Mouse (Mus musculus) lung, postnatal 4 days (tissue): ENCODE measurements at regions not wholly inside any gene's neighbourhood (a gene's known extent, or its start where the extent isn't known, plus 50 kb on each side); places are given as distances from the start of the nearest gene placed in this dataset.
A peak's percentile ranks its signal among the peaks of the same experiment; 100 is the strongest.
"Not testable (repeated sequence)": the region's sequence is repeated elsewhere in the genome, so short reads cannot be mapped to it uniquely, and the experiment has no call there.

ENCODE experiments used
- DNase-seq, 2 experiments: peaks; one replicate each; pipeline ENCODE4 v3.0.0; 2021

GRCm38 (mm10) chr7:111969198-111969887, 54.0 kb upstream of the Usp47 start:
- peak; percentile 49 to 82 for DNase-seq

GRCm38 (mm10) chr7:111968261-111968660, 55.0 kb upstream of the Usp47 start:
- DNase-seq: no peak

GRCm38 (mm10) chr7:111966716-111967115, 56.6 kb upstream of the Usp47 start:
- DNase-seq: no peak

- no peak for DNase-seq
Measured at GRCm38 (mm10) chr7:111963969-111964368, 59.3 kb upstream of the Usp47 start.

DNA sequence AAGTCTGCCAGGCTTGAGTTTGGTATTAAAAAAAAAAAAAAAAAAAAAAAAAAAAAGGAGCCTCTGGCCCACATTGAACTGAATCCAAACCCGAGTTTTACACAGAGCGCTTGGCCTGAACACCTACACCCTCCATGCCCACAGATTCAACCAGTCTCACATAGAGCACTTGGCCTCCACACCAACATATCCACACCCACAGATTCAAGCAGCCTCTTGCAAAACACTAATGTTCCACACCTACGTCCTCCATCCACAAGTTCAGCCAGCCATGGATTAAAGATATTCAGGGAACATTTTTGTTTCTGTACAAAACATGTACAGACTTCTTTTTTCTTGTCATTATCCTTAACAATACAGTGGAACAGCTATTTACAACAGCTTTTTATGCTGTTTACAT, 63.3 kb upstream of the Usp47 start:
- DNase-seq: no peak

DNA sequence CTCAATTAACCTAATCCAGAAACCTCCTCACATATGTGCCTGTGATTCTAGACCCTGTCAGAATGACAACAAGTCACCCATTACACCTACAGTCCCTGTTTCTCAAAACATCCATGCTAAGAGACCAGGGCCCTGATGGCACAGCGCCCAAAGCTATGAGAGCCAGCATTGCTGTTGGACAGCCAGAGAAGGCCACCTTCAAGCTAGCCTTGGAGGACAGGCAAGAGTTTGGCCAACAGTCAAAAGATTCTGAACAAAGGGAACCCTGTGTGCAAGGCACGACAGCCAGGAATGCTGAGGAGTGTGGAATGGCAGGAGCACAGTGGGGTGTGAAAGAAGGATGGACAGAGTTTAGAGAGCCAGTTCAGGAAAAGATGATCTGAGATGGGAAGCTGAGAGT, 66.6 kb upstream of the Usp47 start:
- no peak for DNase-seq

GRCm38 (mm10) chr7:111939631-111940030, 83.7 kb upstream of the Usp47 start:
- no peak for DNase-seq

DNA sequence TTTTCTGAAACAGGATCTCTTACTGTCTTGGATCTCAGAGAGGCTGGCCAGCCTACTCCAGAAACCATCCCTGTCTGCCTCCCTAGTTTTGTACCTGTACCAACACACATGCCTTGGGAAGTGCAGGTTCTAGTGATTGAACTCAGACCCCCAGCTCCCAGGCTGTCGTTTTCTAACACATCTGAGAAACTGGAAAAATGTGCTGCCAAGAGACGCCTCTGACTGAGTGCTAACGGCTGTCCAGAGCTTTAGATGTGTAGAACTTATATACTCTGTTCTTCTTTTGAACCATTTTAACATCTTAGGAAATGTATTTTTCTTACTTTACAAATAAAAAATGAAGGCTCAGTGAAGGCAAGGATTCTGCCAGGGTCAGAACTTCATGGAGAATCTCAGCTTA, 85.8 kb upstream of the Usp47 start:
- no peak for DNase-seq

GRCm38 (mm10) chr7:111937102-111937501, 86.2 kb upstream of the Usp47 start:
- DNase-seq: no peak

DNA sequence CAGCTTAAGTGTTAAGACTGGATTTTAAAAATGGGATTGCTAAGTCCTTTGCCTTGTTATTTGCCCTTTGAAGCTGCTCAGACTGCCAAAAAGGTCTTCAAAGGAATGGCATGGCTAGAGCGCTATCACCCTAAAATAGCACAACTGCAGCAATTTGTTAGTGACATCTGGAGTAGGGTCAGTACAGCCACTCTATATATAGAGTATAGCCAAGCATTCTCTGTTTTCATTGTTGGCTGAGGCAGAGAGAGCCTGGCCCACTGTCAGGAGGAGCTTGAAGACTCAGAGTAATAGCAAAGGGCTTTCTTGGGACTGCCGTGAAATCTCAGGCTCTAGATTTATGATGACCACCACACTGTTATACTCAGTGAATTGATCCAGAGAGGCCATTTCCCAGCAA, 90.6 kb upstream of the Usp47 start:
- DNase-seq: no peak

- DNase-seq: no peak
Measured at GRCm38 (mm10) chr7:111919961-111920360, 103.3 kb upstream of the Usp47 start.

DNA sequence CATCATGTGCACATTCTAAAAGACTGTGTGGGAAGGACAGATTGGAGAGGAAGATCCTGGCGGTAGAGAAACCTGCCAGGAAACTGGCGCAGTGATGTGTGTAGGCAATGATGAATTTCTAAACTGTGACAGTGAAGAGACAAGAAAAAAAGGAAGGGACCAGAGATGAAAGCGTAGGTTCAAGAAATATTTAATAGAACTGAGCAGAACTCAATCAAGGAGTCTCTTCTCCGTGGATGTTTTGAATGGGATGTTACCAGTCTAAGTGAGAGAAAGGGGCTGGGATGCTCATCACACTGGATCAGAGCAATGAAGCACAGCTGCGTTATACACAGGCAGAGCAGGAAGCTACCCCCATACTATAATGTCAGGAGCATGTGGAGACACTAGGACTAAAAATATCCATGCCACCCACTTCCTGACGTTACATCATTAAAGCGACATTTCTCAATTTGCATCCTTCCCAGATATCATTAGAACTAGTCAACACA, 119.5 kb upstream of the Usp47 start:
- no peak for DNase-seq

DNA sequence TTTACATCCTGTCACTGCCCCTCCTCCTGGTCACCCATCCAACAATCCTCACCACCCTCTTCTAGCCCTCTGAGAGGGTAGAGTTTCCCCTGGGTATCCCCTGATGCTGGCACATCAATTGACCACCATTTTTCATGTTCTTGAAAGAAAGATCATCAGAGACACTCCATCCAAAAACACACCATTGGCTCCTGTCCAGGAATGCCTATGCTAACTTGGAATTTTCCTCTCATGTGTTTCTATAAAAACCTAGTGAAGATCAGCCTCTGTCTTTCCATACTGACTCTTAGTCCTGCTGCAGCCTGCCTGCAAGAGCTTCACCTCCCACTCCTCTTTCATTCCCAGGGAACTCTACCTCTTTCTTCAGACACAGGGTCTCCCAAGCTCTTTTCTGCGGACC, 117.2 kb upstream of the Galnt18 start:
- no peak for DNase-seq

- peak; percentile 54 to 81 for DNase-seq
Measured at GRCm38 (mm10) chr7:111896255-111896654, 116.5 kb upstream of the Galnt18 start.

GRCm38 (mm10) chr7:111882991-111883390, 103.2 kb upstream of the Galnt18 start:
- no peak for DNase-seq

GRCm38 (mm10) chr7:111880067-111880675, 100.4 kb upstream of the Galnt18 start:
- no peak for DNase-seq

GRCm38 (mm10) chr7:111877591-111877990, 97.8 kb upstream of the Galnt18 start:
- DNase-seq: no peak

DNA sequence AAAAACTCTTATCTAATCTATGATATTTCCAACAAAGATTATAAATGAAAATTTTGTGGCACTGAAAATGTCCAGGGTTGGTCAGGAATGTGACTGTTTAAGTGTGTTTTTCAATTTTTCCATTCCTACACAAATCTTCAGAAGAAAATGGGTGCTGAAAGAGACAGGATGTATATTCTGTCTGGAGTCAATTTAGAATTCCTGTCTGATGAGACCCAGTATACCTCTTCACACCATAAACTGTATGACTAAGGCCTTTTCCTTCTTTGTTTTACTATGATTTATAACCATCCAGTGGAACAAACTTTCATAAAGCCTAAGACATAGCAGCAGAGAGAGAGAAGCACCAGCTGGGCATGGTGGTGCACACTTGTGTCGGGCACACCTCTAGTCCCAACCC, 96.2 kb upstream of the Galnt18 start:
- DNase-seq: no peak

DNA sequence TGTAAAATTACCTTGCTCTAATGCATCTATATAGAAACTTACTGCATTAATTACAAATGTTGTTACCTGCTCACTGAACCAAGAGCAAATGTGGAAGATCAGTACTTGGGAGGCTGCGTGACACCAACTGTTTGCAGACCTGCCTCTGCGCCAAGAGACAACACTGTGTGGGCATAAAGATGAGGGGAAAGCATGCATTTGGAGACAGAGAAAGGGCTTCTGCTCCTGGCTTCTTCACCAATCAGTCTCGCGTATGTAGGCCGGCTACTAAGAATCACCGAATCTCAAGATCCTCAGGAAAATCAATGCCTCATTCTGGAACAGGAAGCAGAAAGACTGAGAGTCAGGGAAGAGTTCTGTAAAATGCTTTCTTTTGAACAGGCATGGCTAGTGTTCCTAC, 89.6 kb upstream of the Galnt18 start:
- no peak for DNase-seq

- DNase-seq: no peak
Measured at GRCm38 (mm10) chr7:111863035-111863434, 83.3 kb upstream of the Galnt18 start.

GRCm38 (mm10) chr7:111858291-111858690, 78.5 kb upstream of the Galnt18 start:
- DNase-seq: not testable (repeated sequence)

DNA sequence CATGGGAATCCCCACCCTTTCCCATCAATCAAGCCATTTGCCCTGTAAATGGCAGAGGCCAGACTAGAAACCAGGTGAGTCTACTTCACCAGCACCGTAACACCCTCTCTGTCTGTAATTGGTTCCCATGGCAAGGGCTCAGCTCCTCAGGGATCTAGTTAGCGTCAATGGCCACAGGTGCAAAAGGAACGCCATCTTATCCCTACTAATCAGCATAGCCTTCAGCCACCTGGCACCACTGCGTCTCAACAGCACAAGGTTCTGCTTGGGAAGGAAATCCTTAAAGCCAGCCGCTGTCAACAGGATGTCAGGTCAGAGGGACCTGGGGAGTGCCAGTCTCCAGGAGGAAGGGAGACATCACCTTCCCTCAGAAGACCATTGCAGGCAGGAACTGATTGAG, 77.2 kb upstream of the Galnt18 start:
- DNase-seq: no peak

DNA sequence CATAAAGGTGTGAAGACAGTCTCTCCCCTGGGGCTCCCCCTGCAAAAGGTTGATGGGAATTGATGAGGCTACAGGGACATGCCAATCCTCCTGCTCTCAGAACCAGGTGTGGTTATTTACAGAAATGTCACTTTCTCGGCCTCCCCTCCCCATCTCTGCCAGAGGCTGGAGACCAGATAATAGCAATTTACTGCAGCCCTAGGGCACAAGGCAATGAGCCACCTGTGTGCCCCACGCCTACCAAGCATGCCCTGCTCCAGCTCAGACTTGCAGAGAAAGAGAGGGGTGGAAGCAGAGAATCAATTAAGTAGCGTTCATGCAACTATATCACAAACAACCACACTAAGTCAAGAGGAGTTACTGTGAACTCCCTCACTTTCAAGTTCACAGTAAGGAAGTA, 75.5 kb upstream of the Galnt18 start:
- DNase-seq: no peak

- no peak for DNase-seq
Measured at GRCm38 (mm10) chr7:111846417-111846816, 66.6 kb upstream of the Galnt18 start.

GRCm38 (mm10) chr7:111843715-111844114, 63.9 kb upstream of the Galnt18 start:
- DNase-seq: no peak
